Mouse (Mus musculus) lung, adult 2 months (tissue): Measurements from ENCODE around the gene Fkbp5.

Source experiments
- CTCF ChIP-seq: fragments of 200-500 bp; IDR thresholded peaks from 2 replicates; pipeline ENCODE4 v1.5.1; 2011; ENCODE audit warnings: mild to moderate bottlenecking, low read length, control low read depth; ENCODE audit not compliant: insufficient read depth
- POLR2A ChIP-seq: fragments of 200-500 bp; IDR thresholded peaks from 2 replicates; pipeline ENCODE4 v1.6.1; 2011; ENCODE audit warnings: low read depth, mild to moderate bottlenecking, control low read depth, low read length, borderline replicate concordance; ENCODE audit errors: extremely low read depth

DNA sequence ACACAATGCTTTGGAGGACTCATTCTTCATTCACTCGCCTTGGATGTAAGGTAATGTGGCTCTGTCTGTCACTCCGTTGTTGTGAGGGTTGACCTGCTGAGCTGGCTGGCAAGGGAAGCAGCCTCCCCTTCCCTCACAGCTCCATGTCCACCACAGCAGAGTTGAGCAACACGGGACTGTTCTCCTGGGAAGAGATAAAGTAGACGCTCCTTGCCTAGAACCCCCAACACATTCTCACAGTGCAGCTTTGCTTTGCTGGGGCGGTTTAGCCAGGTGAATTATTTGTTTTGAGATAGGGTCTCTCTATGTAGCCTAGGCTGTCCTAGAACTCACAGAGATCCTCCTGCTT, 70.5 kb downstream of the Fkbp5 start:
- TF ChIP-seq POLR2A = no peak
- TF ChIP-seq CTCF = no peak
